Mouse (Mus musculus): Measurements from ENCODE around the gene Rab10. TPM values are rescaled to one million over a fixed set of nuclear protein-coding genes. Genes with fewer than 3 reads are reported as not detected.

Gene Rab10
- 67.2 and 74.8 TPM in 2 replicates for polyA plus RNA-seq (2016; fragmentation: Nextera tagmentation; extraction: Ambion mirVana)

DNA sequence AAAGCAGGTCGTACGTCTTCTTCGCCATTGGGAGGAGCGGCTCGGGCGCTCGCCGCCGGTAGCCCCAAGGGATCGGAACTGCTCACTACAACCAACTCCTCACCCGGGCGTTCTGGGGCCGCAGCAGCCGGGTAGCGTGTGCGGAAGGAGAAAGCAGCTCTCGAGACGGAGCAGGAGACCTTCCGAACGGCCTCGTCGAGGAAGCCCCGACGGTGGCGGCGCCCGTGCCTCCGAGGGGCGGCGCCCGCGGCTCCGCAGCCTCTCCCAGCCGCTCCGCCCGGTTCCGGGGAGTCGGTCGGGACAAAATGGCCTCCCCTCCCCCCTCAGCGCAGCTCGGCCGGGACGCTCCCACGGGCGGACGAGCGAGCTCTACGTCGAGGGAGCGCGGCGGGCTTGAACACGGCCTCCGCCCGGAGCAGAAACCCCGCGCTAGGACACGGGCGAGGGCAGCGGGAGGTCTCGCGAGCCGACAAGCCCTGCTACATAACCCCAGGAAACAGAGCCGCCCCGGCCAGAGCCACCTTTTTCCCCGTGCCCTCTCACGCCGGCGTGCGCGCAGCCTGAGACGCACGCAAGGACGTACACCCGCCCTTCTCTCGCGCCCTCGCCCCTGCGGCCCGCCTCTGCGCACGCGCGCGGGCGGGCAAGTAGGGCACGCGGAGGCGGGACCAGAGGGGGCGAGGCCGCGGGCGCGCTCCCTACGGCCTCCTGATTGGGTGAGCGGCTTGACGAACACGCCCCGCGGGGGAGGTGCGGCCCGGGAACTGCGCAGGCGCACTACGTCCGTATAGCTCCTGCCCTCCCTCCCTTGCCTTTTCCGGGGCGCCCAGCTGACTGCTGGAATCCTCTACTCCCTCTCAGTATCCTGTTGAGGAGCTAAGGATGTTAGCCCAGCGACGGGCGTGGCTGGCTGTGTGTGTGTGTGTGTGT, at the start of gene Rab10:
Rab10 (minus strand) TSS at position 579 of the 930 bp plus-strand sequence.
- H3K4me1 ChIP-seq: peaks cover 14% of the 10 kb centered on the region
- H3K9me3 ChIP-seq (replicated peaks): no peaks in the 10 kb centered on the region
- peak within 1 kb of the TSS; percentile 96 for H3K27ac ChIP-seq
- H3K4me3 ChIP-seq: peak within 1 kb of the TSS; percentile 88
- no peaks in the 10 kb centered on the region for H3K36me3 ChIP-seq
- no peaks in the 10 kb centered on the region for H3K27me3 ChIP-seq (ENCODE audit: low read depth, poor library complexity, severe bottlenecking)
- under 1% methylated on average over 109 of the region's 111 CpGs for WGBS
- peak; percentile 96 for DNase-seq (ENCODE audit: low spot score)

DNA sequence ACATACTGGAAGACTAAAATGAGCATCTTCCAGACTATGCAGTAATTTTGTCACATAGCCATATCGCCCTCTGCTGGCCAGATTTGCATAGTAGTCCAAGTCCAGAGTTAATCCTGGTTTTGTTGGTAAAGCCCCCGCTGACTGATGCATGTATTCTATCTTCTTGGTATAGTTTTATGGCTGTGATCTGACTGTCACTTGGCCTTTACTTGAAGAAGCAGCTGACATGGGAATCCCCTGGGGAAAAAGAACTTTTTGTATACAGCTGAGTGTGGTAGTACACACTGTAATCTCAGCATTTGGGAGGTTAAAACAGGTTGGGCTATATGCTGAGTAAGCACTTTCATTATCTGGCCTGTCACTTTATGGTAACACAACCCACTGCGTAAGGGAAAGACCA, 49.5 kb upstream of the Rab10 start:
- H3K36me3 ChIP-seq: no peaks in the 10 kb centered on the region
- no peak overlapping the region for H3K4me3 ChIP-seq
- DNase-seq (ENCODE audit: low spot score): peak; percentile 73
- H3K27ac ChIP-seq: no peak overlapping the region
- H3K4me1 ChIP-seq: no peaks in the 10 kb centered on the region
- WGBS: 32% methylated on average over 3 of the region's 3 CpGs
- H3K27me3 ChIP-seq (ENCODE audit: low read depth, poor library complexity, severe bottlenecking): no peaks in the 10 kb centered on the region
- H3K9me3 ChIP-seq (replicated peaks): no peaks in the 10 kb centered on the region

DNA sequence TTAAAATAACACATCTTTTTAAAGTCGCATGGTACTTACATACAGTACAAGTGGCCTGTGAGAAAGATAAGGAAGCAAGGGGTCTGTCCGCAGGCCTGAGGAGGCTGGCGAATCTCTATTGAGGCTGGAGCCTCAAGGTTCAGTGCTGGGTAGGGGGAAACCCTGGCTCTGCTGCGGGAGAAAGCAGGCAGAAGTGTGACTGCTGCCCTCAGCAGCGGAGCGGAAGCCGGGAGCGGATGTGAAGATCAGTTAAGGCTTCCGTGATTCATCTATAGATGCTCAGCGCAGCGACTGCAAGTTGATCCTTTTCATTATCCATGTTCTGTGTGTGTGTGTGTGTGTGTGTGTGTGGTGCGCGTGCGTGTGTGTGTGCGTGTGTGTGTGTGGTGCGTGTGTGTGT, 47.1 kb upstream of the Rab10 start:
- Histone ChIP-seq H3K27me3 (ENCODE audit: low read depth, poor library complexity, severe bottlenecking) (no peaks in the 10 kb centered on the region), H3K4me3 (peak overlapping the region; percentile 29), H3K9me3 (replicated peaks) (no peaks in the 10 kb centered on the region), H3K27ac (no peak overlapping the region), H3K4me1 (no peaks in the 10 kb centered on the region), H3K36me3 (no peaks in the 10 kb centered on the region)
- 71% methylated on average over 16 of the region's 16 CpGs for WGBS
- no peak for DNase-seq (ENCODE audit: low spot score)

DNA sequence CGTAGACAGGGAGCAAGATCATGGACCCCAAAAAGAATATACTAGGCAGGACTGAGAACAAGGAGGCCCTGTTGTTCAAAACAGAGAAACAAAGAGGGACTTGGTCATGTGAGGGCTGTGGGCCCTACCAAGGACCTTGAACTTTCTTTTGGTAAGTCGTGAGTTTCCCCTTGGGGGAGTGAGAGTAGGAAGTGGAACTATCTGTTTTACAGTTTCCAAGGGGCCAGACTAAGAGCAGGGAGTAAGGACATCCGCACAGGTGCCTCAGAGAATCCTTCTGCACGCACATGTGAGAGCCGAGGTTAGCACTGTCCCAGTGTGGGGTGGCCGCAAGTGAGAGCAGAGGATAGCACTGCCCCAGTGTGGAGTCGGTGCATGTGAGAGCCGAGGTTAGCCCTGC, 45.3 kb upstream of the Rab10 start:
- Histone ChIP-seq H3K4me3 (no peak overlapping the region), H3K4me1 (no peaks in the 10 kb centered on the region), H3K36me3 (no peaks in the 10 kb centered on the region), H3K9me3 (replicated peaks) (no peaks in the 10 kb centered on the region), H3K27me3 (ENCODE audit: low read depth, poor library complexity, severe bottlenecking) (no peaks in the 10 kb centered on the region), H3K27ac (no peak overlapping the region)
- DNase-seq (ENCODE audit: low spot score): no peak
- WGBS: 91% methylated on average over 8 of the region's 8 CpGs

DNA sequence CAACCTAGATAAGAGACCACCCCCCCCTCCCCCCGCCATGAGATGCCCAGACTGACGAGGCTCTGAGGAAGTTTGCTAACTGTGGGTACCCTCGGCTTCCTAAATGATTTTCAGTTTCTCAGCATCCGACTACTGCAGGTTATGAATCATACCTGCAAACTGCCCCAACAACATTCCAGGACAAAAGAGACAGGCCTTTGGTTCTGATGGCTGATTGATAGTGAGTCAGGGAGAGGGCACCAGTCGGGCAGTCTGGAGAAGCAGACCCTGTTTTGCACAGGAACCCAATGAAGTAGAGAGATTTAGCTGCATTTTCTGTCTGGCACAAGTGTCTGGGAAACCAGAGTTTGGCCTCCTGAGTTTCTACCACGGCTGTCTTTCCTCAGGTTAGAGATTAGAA, 42.4 kb upstream of the Rab10 start:
- no peak overlapping the region for H3K27ac ChIP-seq
- H3K4me1 ChIP-seq: no peaks in the 10 kb centered on the region
- H3K36me3 ChIP-seq: no peaks in the 10 kb centered on the region
- H3K4me3 ChIP-seq: no peak overlapping the region
- H3K27me3 ChIP-seq (ENCODE audit: low read depth, poor library complexity, severe bottlenecking): no peaks in the 10 kb centered on the region
- 81% methylated on average over 6 of the region's 6 CpGs for WGBS
- no peak for DNase-seq (ENCODE audit: low spot score)
- H3K9me3 ChIP-seq (replicated peaks): no peaks in the 10 kb centered on the region

DNA sequence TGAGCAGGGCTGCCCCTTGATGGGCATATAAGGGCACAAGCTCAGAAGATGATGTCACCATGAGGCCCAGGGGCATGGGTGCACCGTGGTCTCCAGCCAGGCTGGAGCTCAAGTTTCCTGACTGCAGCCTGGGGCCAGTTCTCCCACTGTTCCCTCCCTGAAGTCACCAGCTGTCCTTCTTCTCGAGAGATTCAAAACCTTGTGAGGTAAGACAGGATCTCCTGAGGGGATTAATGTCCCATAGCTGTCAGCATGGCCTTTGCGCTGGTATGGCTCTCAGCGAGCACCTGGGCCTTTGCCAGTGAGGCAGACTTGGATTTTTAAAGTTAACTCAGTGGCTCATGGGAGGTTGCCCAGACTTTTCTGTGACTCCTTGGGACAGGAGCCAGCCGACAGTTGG, 40.4 kb upstream of the Rab10 start:
- WGBS: 78% methylated on average over 5 of the region's 5 CpGs
- no peak overlapping the region for H3K4me3 ChIP-seq
- H3K4me1 ChIP-seq: no peaks in the 10 kb centered on the region
- H3K9me3 ChIP-seq (replicated peaks): no peaks in the 10 kb centered on the region
- DNase-seq (ENCODE audit: low spot score): no peak
- no peaks in the 10 kb centered on the region for H3K27me3 ChIP-seq (ENCODE audit: low read depth, poor library complexity, severe bottlenecking)
- H3K27ac ChIP-seq: no peak overlapping the region
- H3K36me3 ChIP-seq: no peaks in the 10 kb centered on the region

DNA sequence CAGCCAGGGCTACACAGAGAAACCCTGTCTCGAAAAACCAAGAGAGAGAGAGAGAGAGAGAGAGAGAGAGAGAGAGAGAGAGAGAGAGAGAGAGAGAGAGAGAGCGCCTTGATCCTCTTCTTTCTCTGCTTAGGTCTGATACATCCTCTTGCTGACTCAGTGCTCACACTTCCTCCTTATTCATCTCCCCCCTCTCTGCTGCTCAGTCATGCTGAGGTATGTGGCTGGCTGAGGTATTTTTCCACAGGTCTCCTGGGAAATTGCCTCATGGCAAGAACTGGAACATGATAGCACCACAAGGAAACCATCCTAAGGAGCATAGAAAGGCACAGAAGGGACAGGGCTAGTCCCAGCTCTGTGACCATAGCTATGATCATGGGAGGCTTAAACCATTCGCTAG, 39.6 kb upstream of the Rab10 start:
- Histone ChIP-seq H3K9me3 (replicated peaks) (no peaks in the 10 kb centered on the region), H3K4me3 (no peak overlapping the region), H3K27ac (no peak overlapping the region), H3K4me1 (no peaks in the 10 kb centered on the region), H3K27me3 (ENCODE audit: low read depth, poor library complexity, severe bottlenecking) (no peaks in the 10 kb centered on the region), H3K36me3 (no peaks in the 10 kb centered on the region)
- no peak for DNase-seq (ENCODE audit: low spot score)
- WGBS: 78% methylated on average over 3 of the region's 3 CpGs

DNA sequence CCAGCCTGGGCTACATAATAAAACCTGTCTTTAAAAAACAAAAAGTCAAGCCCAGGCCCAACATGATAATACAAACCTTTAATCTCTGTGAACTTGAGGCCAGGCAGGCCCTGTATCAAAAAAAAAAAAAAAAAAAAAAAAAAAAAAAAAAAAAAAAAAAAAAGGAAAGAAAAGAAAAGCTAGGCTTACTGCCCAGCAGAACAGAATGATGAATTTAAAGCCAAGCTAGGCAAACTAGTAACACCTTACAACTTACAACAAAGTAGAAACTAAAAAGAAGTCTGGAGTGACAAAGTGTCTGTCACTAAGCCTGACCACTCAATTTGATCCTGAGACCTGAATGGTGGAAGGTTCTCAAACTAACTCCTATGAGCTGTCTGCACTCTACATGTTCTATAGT, 37.9 kb upstream of the Rab10 start:
- H3K27ac ChIP-seq: no peak overlapping the region
- no peak overlapping the region for H3K4me3 ChIP-seq
- H3K27me3 ChIP-seq (ENCODE audit: low read depth, poor library complexity, severe bottlenecking): no peaks in the 10 kb centered on the region
- DNase-seq (ENCODE audit: low spot score): no peak
- H3K36me3 ChIP-seq: no peaks in the 10 kb centered on the region
- H3K4me1 ChIP-seq: no peaks in the 10 kb centered on the region
- H3K9me3 ChIP-seq (replicated peaks): no peaks in the 10 kb centered on the region

DNA sequence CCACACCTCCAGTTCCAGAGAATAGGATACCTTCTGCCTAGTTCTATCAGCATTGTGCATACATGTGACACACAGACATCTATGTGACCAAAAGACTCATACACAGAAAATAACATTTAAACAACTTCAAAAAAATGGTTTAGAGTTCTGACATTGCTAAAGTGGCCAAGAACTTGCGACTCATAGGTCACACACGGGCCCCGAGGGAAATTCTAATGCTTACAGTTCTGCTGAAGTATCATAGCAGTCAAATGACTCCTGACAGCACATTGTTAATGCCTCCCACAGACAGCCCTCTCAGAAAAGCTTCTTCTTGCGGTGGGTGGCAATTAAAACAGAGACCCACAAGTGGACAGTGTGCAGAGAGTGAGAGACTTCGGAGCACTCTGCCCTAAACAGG, 35.3 kb upstream of the Rab10 start:
- Histone ChIP-seq H3K27me3 (ENCODE audit: low read depth, poor library complexity, severe bottlenecking) (no peaks in the 10 kb centered on the region), H3K4me1 (no peaks in the 10 kb centered on the region), H3K9me3 (replicated peaks) (no peaks in the 10 kb centered on the region), H3K27ac (no peak overlapping the region), H3K4me3 (no peak overlapping the region), H3K36me3 (no peaks in the 10 kb centered on the region)
- no peak for DNase-seq (ENCODE audit: low spot score)
- WGBS: 90% methylated on average over 5 of the region's 5 CpGs

DNA sequence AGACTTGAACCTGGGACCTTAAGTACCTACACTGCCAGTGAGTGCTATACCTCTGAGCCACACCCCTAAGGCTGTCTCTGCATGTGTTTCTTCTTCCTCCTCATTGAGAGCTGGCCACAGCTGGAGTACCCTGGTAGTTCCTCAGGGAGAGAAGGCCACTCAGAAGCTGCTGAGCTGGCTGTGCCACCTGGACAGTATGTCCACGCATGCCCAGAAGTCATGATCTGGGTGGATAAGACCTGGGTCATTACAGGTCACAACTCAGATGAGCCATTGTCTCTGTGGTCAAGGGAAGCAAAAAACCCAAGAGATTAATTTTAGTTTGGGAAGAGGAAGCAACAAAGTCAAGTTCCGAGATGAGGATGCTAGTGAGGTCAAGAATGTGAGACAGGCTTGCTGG, 34.4 kb upstream of the Rab10 start:
- no peak for DNase-seq (ENCODE audit: low spot score)
- Histone ChIP-seq H3K27ac (no peak overlapping the region), H3K9me3 (replicated peaks) (no peaks in the 10 kb centered on the region), H3K27me3 (ENCODE audit: low read depth, poor library complexity, severe bottlenecking) (no peaks in the 10 kb centered on the region), H3K4me1 (no peaks in the 10 kb centered on the region), H3K4me3 (no peak overlapping the region), H3K36me3 (no peaks in the 10 kb centered on the region)
- WGBS: 89% methylated on average over 2 of the region's 2 CpGs

DNA sequence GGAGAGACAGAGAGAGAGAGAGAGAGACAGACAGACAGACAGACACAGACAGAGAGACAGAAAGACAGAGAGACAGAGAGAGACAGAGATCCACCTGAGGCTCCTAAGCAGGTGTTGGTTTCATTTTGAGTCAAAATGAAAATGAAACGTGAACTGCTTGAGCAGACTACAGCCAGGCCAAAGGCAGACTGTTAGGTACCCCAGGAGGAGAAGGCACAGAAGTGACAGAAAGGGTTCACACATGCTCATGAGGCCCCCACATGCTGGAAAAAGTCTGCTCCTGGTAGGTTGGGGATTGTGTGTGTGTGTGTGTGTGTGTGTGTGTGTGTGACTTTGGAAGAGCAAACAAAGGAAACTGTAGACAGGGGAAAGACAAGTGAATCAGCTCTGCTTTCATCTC, 29.2 kb upstream of the Rab10 start:
- H3K4me1 ChIP-seq: no peaks in the 10 kb centered on the region
- DNase-seq (ENCODE audit: low spot score): no peak
- no peak overlapping the region for H3K4me3 ChIP-seq
- no peaks in the 10 kb centered on the region for H3K36me3 ChIP-seq
- H3K27me3 ChIP-seq (ENCODE audit: low read depth, poor library complexity, severe bottlenecking): no peaks in the 10 kb centered on the region
- WGBS: 79% methylated on average over 1 of the region's 1 CpGs
- no peak overlapping the region for H3K27ac ChIP-seq
- no peaks in the 10 kb centered on the region for H3K9me3 ChIP-seq (replicated peaks)

DNA sequence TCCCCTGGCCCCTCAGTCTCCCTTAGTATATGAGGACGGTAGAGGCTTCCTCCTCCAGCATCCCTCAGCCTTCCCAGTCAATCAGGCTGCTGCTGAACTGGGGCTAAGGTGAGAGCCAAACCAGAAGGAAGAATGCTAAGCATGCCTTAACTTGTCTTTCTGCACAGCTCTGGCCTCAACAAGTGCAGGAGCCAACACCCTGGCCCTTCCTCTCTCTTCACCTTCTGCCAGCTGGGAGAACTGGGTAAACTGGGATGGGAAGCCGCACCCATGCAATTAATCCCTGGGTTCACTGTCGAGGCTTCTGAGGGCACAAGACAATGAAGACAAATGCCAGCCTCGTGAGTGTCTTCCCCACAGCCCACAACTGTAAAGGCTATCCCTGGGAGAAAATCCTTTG, 19.9 kb upstream of the Rab10 start:
- H3K9me3 ChIP-seq (replicated peaks): no peaks in the 10 kb centered on the region; the same call in 1 of the 2 replicates
- DNase-seq (ENCODE audit: low spot score): no peak
- no peaks in the 10 kb centered on the region for H3K27me3 ChIP-seq (ENCODE audit: low read depth, poor library complexity, severe bottlenecking)
- H3K27ac ChIP-seq: no peak overlapping the region
- no peak overlapping the region for H3K4me3 ChIP-seq
- H3K4me1 ChIP-seq: no peaks in the 10 kb centered on the region
- 80% methylated on average over 4 of the region's 4 CpGs for WGBS
- no peaks in the 10 kb centered on the region for H3K36me3 ChIP-seq

DNA sequence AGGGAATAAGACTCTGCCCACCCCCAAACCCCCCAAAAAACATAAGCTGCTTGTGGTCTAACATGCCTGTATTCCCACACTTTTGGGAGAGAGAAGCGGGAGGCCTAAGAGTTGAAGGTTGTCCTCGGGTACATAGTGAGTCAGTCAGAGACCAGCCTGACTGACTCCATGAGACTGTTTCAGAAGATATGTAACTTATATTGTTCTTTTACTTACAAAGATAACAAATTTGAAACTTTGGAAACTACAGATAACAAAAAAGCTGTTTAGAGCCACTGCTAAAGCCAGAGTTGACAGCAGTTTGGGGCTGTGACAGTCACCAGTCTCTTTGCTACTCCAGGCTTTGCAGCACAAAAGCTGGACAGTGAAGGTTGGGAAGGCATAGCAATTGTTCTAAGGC, 15.5 kb upstream of the Rab10 start:
- DNase-seq (ENCODE audit: low spot score): no peak
- no peaks in the 10 kb centered on the region for H3K27me3 ChIP-seq (ENCODE audit: low read depth, poor library complexity, severe bottlenecking)
- no peaks in the 10 kb centered on the region for H3K36me3 ChIP-seq
- H3K27ac ChIP-seq: no peak overlapping the region
- H3K4me1 ChIP-seq: no peaks in the 10 kb centered on the region
- H3K9me3 ChIP-seq (replicated peaks): no peaks in the 10 kb centered on the region; the same call in 1 of the 2 replicates
- H3K4me3 ChIP-seq: no peak overlapping the region
- WGBS: 88% methylated on average over 2 of the region's 2 CpGs

DNA sequence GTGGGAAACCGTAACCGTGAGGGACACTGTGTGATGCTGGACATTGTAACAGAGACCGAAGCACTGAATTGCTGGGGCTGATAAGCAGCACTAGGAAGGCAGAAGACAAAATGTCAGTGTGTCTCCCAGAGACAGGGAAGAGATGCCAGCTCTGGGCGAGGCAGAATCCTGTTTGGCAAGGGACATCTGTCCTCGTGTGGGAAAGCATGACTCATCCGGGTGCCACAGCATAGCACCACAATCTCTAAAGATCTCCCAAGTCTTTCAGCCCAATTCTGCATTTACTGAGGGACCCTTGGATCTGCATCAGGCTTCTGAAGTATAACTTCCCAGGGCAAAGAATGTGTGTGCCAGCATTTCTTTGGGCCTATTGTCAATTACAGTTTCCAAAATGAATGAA, 13.5 kb upstream of the Rab10 start:
- Histone ChIP-seq H3K4me3 (no peak overlapping the region), H3K36me3 (no peaks in the 10 kb centered on the region), H3K27me3 (ENCODE audit: low read depth, poor library complexity, severe bottlenecking) (no peaks in the 10 kb centered on the region), H3K27ac (no peak overlapping the region), H3K9me3 (replicated peaks) (no peaks in the 10 kb centered on the region; the same call in 1 of the 2 replicates), H3K4me1 (no peaks in the 10 kb centered on the region)
- no peak for DNase-seq (ENCODE audit: low spot score)
- WGBS: 83% methylated on average over 6 of the region's 6 CpGs

Measured in limb, embryonic 10.5 days (tissue).